8 mouse cellular contexts compared by ENCODE assay signal in the genomic region with DNA sequence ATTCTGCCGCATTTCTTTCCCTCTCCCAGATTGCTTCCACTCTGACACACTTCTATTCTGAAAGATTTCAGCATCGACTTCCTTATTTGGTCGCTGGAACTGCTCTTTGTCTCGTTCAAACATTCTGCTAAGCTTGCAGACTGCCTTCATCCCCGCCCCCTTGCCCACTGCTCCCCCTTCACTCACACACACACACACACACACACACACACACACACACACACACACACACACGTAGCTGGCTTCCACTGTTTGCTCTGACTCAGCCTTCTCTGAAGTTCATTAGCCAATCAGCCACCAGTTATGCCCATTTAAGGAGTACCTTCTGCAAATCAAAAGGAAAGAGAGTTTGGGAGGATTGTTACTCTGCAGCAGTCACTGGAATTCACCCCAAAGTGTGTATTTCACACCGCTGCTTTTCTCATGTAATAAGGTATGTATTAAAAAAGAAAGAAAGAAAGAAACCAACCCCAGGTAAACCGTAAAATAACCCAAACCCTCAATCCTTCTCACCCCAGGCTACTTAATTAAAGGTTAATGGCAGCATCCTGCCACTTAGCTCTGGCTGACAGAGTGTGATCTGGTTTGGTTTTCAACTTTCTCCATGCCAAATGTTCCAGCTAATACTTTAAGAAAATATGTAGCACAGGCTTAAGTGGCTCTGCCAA.
DNase-seq lines count a peak whose midpoint lies in the region; ATAC-seq and TF ChIP-seq lines count a peak whose summit lies in the region.

No protein-coding gene starts in this region.

- peak; percentile 84 for DNase-seq in 3134 (ENCODE audit: extremely low read depth, insufficient read length, low spot score)
- DNase-seq in adrenal gland, postnatal 10 days: peak; percentile 84
- DNase-seq in forebrain, postnatal 0 days: peak; percentile 74
- peak; percentile 60 for DNase-seq in heart, postnatal 25 days (ENCODE audit: low spot score)
- DNase-seq in kidney, postnatal 4 days: peak; percentile 78 to 87
- DNase-seq in liver, embryonic 14.5 days (ENCODE audit: low read depth in 3 of 3, low spot score in 3 of 3): peak; percentile 20 to 35 (median 33)
- DNase-seq in natural killer cell, adult 2 months (ENCODE audit: low spot score in 2 of 2): peak; percentile 30 to 31
- DNase-seq in thymus, postnatal 0 days (ENCODE audit: low spot score): peak; percentile 31

- H3K9me3 ChIP-seq in forebrain, postnatal 0 days (ENCODE audit: low read length): no peaks in the 10 kb centered on the region
- no peaks in the 10 kb centered on the region for H3K9me3 ChIP-seq in liver, embryonic 14.5 days (ENCODE audit: control insufficient read depth, low read length)

- peak overlapping the region; percentile 31 for H3K4me2 ChIP-seq in forebrain, postnatal 0 days (ENCODE audit: low read depth)
- peak overlapping the region; percentile 4; the same call in 1 of the 2 replicates for H3K4me2 ChIP-seq in liver, embryonic 14.5 days (ENCODE audit: low read depth)

- no peak for TF ChIP-seq CTCF in forebrain, postnatal 0 days (IDR thresholded peaks at IDR 0.05; ENCODE audit: low read depth)
- no peak for TF ChIP-seq CTCF in liver, embryonic 14.5 days (IDR thresholded peaks at IDR 0.05; ENCODE audit: low read depth)

- no peaks in the 10 kb centered on the region for H3K4me1 ChIP-seq in forebrain, postnatal 0 days (ENCODE audit: insufficient read depth)
- no peaks in the 10 kb centered on the region; a peak in 1 of 4 replicates for H3K4me1 ChIP-seq in liver, embryonic 14.5 days (replicated peaks; ENCODE audit: control insufficient read depth in 2 of 2, insufficient read depth in 2 of 2, low read length in 1 of 2)

- no peak overlapping the region; the same call in 1 of the 2 replicates for H3K9ac ChIP-seq in forebrain, postnatal 0 days
- no peak overlapping the region for H3K9ac ChIP-seq in liver, embryonic 14.5 days (replicated peaks)

- intact Hi-C loops in heart, postnatal 25 days (cut with DNase I): no loop called here

- no peaks in the 10 kb centered on the region for H3K27me3 ChIP-seq in forebrain, postnatal 0 days (ENCODE audit: insufficient read depth, low read length)
- H3K27me3 ChIP-seq in liver, embryonic 14.5 days (ENCODE audit: control insufficient read depth, insufficient read depth, low read length): no peaks in the 10 kb centered on the region

- TF ChIP-seq EP300 in liver, embryonic 14.5 days (IDR thresholded peaks at IDR 0.05; ENCODE audit: low read depth): no peak

- 10% methylated on average over 8 of the region's 8 CpGs for WGBS in forebrain, postnatal 0 days
- WGBS in liver, embryonic 14.5 days (ENCODE audit: insufficient replicate concordance): 8% methylated on average over 8 of the region's 8 CpGs

- ATAC-seq in forebrain, postnatal 0 days: peak; percentile 90
- ATAC-seq in liver, embryonic 14.5 days (ENCODE audit: insufficient read depth): peak; percentile 76

- peak overlapping the region; percentile 12; the same call in 1 of the 2 replicates for H3K4me3 ChIP-seq in forebrain, postnatal 0 days (ENCODE audit: low read depth, low read length)
- H3K4me3 ChIP-seq in liver, embryonic 14.5 days (ENCODE audit: insufficient read depth in 1 of 2, low read depth in 2 of 2, low read length in 2 of 2): no peak overlapping the region

- H3K36me3 ChIP-seq in forebrain, postnatal 0 days (ENCODE audit: insufficient read depth): no peaks in the 10 kb centered on the region
- no peaks in the 10 kb centered on the region for H3K36me3 ChIP-seq in liver, embryonic 14.5 days (replicated peaks; ENCODE audit: control insufficient read depth, insufficient read depth, low read depth)

- H3K27ac ChIP-seq in forebrain, postnatal 0 days (ENCODE audit: low read depth, low read length): peak overlapping the region; percentile 59; the same call in 1 of the 2 replicates
- no peak overlapping the region for H3K27ac ChIP-seq in liver, embryonic 14.5 days

Comparison
In these comparisons a context has a peak if more than half of its experiments do, and no peak if none do; other contexts are left out.
1. DNase-seq: peak in every context shown above with its lines; median percentile 84 in 3134; 84 in adrenal gland, postnatal 10 days; 82 in kidney, postnatal 4 days; 74 in forebrain, postnatal 0 days; 60 in heart, postnatal 25 days; 33 in liver, embryonic 14.5 days; 31 in thymus, postnatal 0 days; 30 in natural killer cell, adult 2 months.